Mouse (Mus musculus) intestine, embryonic 14.5 days (tissue): Measurements from ENCODE around the gene Gm44511. TPM values are rescaled to one million over a fixed set of nuclear protein-coding genes. Genes with fewer than 3 reads are reported as not detected.
"Not testable (repeated sequence)": the region's sequence is repeated elsewhere in the genome, so short reads cannot be mapped to it uniquely, and the experiment has no call there.

ENCODE experiments used
- ATAC-seq: fragments of 200-750 bp; cut with Nextera tagmentation; replicated peaks from 2 replicates; pipeline ENCODE4 v1.8.0; 2017; ENCODE audit warnings: low read depth, moderate number of reproducible peaks, moderate TSS enrichment, moderate library complexity; ENCODE audit not compliant: low FRiP score, low TSS enrichment
- DNase-seq: peaks from one replicate; pipeline ENCODE4 v3.0.0-alpha.2; 2018; ENCODE audit warnings: low spot score
- H3K27ac ChIP-seq: fragments of 300-500 bp; sonication (generic); 2 replicates; pipeline ENCODE4 v1.5.1; 2014; ENCODE audit warnings: low read depth, mild to moderate bottlenecking, control low read depth
- H3K27me3 ChIP-seq: fragments of 300-500 bp; sonication (generic); replicated peaks from 2 replicates; pipeline ENCODE4 v1.6.1; 2014; ENCODE audit warnings: low read length, control low read depth; ENCODE audit not compliant: control insufficient read depth, insufficient read depth
- H3K36me3 ChIP-seq: fragments of 300-500 bp; sonication (generic); 2 replicates; pipeline ENCODE4 v1.6.1; 2014; ENCODE audit warnings: low read length, control low read depth; ENCODE audit not compliant: control insufficient read depth, insufficient read depth
- H3K4me1 ChIP-seq: fragments of 300-500 bp; sonication (generic); replicated peaks from 2 replicates; pipeline ENCODE4 v1.6.1; 2014; ENCODE audit warnings: low read length, control low read depth, mixed read lengths; ENCODE audit not compliant: control insufficient read depth, insufficient read depth
- H3K4me2 ChIP-seq: fragments of 300-500 bp; sonication (generic); 2 replicates; pipeline ENCODE4 v1.6.1; 2014; ENCODE audit warnings: low read length
- H3K4me3 ChIP-seq: fragments of 300-500 bp; sonication (generic); 2 replicates; pipeline ENCODE4 v1.5.1; 2014; ENCODE audit warnings: low read depth, low read length, control low read depth, mixed read lengths
- H3K9ac ChIP-seq: fragments of 300-500 bp; sonication (generic); 2 replicates; pipeline ENCODE4 v1.6.1; 2014; ENCODE audit warnings: mild to moderate bottlenecking, low read length
- H3K9me3 ChIP-seq: fragments of 300-500 bp; sonication (generic); 2 replicates; pipeline ENCODE4 v1.6.1; 2016; ENCODE audit warnings: low read length, control low read depth; ENCODE audit not compliant: control insufficient read depth
- WGBS: fragments of 180-500 bp; shearing (Covaris S2); extraction: QIAGEN DNeasy Blood & Tissue Kit; methylation state at CpG from one replicate; pipeline ENCODE4 v1.1.7; 2014; 5-methylcytosine and 5-hydroxymethylcytosine counted together
- polyA plus RNA-seq: library from polyadenylated mRNA; unstranded; fragments of >200 nt; fragmentation: Nextera tagmentation; extraction: Ambion mirVana; gene quantifications from 2 replicates; pipeline ENCODE4 v1.2.1, GENCODE M21; 2014

The Gm44511 gene
- polyA plus RNA-seq, 1 experiment from 2014 or later = 0.62 TPM

- DNase-seq (peak; percentile 100), ATAC-seq (peak; percentile 77)
- Histone ChIP-seq H3K27ac (peak overlapping the region; percentile 91), H3K4me3 (peak overlapping the region; percentile 61), H3K9ac (peak overlapping the region; percentile 62), H3K4me2 (peak overlapping the region; percentile 47)
- H3K4me1 ChIP-seq, H3K36me3 ChIP-seq, H3K9me3 ChIP-seq, H3K27me3 ChIP-seq: not testable (repeated sequence)
- under 1% methylated on average over 48 of the region's 49 CpGs for WGBS
These were observed 26.8 kb downstream of the Gm44511 start for GRCm38 (mm10) chr6:128799144-128799895.

DNA sequence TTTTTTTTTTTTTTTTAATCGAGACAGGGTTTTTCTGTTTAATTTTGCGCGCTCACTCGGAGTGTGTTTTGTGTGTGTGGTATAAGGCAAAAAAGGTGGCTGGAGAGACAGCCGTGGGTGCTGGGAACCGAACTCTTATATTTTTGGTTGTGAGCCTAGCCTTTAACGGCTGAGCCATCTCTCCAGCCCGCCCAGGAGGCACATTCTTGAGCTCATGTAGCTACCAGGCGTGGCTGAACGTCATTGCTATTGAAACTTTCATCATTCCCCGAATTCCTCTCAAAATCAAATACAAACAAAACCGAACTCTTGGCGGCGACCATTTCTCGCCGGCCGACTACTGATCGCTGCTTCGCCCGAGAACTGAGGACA is 27.4 kb downstream of the Gm44511 start:
- not testable (repeated sequence) for H3K36me3 ChIP-seq, H3K9me3 ChIP-seq, H3K4me1 ChIP-seq, H3K27me3 ChIP-seq
- WGBS = 0% methylated on average over 20 of the region's 20 CpGs
- Histone ChIP-seq H3K27ac (peak overlapping the region; percentile 91), H3K4me2 (peak overlapping the region; percentile 62), H3K4me3 (peak overlapping the region; percentile 61), H3K9ac (peak overlapping the region; percentile 62)
- DNase-seq = peak; percentile 99
- ATAC-seq = peak; percentile 43

GRCm38 (mm10) chr6:128797936-128798771 is 28.0 kb downstream of the Gm44511 start:
- H3K9me3 ChIP-seq = no peaks in the 10 kb centered on the region
- no peak overlapping the region for H3K27ac ChIP-seq
- peak; percentile 72 for DNase-seq
- WGBS = 16% methylated on average over 15 of the region's 15 CpGs
- peak overlapping the region; percentile 61 for H3K4me3 ChIP-seq
- no peaks in the 10 kb centered on the region for H3K36me3 ChIP-seq
- peak overlapping the region; percentile 62 for H3K4me2 ChIP-seq
- H3K4me1 ChIP-seq = 0 out of 2 replicates have a peak, but pooled peaks cover 4% of the 10 kb centered on the region
- H3K9ac ChIP-seq = peak overlapping the region; percentile 25
- ATAC-seq = no peak
- no peaks in the 10 kb centered on the region for H3K27me3 ChIP-seq

- H3K27me3 ChIP-seq = no peaks in the 10 kb centered on the region
- no peak overlapping the region for H3K4me3 ChIP-seq
- H3K9me3 ChIP-seq = no peaks in the 10 kb centered on the region
- no peaks in the 10 kb centered on the region for H3K36me3 ChIP-seq
- H3K9ac ChIP-seq = no peak overlapping the region
- ATAC-seq (no peak), DNase-seq (no peak)
- H3K4me1 ChIP-seq = 0 out of 2 replicates have a peak, but pooled peaks cover 4% of the 10 kb centered on the region
- 77% methylated on average over 12 of the region's 12 CpGs for WGBS
- peak overlapping the region; percentile 62 for H3K4me2 ChIP-seq
- no peak overlapping the region for H3K27ac ChIP-seq
These were observed 28.8 kb downstream of the Gm44511 start for GRCm38 (mm10) chr6:128797185-128797905.

- H3K4me3 ChIP-seq = no peak overlapping the region
- 73% methylated on average over 8 of the region's 8 CpGs for WGBS
- H3K9me3 ChIP-seq = no peaks in the 10 kb centered on the region
- no peak for DNase-seq
- H3K36me3 ChIP-seq = no peaks in the 10 kb centered on the region
- H3K9ac ChIP-seq = no peak overlapping the region
- no peak overlapping the region for H3K4me2 ChIP-seq
- no peaks in the 10 kb centered on the region for H3K27me3 ChIP-seq
- no peak overlapping the region for H3K27ac ChIP-seq
- H3K4me1 ChIP-seq = 0 out of 2 replicates have a peak, but pooled peaks cover 4% of the 10 kb centered on the region
- ATAC-seq = no peak
These were observed 29.7 kb downstream of the Gm44511 start for GRCm38 (mm10) chr6:128796321-128796955.

- H3K27ac ChIP-seq = no peak overlapping the region
- H3K27me3 ChIP-seq = no peaks in the 10 kb centered on the region
- H3K4me1 ChIP-seq = 0 out of 2 replicates have a peak, but pooled peaks cover 4% of the 10 kb centered on the region
- no peak overlapping the region for H3K9ac ChIP-seq
- WGBS = 25% methylated on average over 6 of the region's 6 CpGs
- ATAC-seq (no peak), DNase-seq (no peak)
- no peaks in the 10 kb centered on the region for H3K9me3 ChIP-seq
- no peak overlapping the region for H3K4me3 ChIP-seq
- H3K36me3 ChIP-seq = no peaks in the 10 kb centered on the region
- no peak overlapping the region for H3K4me2 ChIP-seq
These were observed 32.4 kb downstream of the Gm44511 start for GRCm38 (mm10) chr6:128793734-128794133.

DNA sequence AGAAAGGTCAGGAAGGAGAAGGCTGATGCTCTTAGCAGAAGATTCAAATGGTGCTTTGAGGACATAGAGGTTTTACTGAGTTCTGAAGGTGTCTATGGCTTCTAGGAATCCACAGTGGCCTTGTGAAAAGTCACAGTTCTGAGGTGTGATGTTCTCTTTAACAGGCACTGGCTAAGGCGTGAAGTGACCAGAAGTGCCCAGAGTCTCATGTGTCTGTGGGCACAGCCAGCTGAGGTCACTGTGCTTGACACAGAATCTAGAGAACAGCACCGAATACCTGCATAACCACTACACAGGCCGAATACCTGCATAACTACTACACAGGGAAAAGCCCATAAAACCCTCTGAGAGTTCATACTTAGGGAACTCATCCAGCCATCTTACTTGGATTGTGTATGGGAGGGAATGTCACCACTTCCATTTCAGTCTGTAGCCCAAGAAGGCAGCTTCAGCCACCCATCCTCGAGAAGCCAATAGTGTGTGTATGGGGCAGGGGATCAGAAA is 35.6 kb downstream of the Gm44511 start:
- H3K9me3 ChIP-seq, ATAC-seq, H3K27ac ChIP-seq, H3K4me1 ChIP-seq, H3K4me3 ChIP-seq, H3K9ac ChIP-seq, H3K36me3 ChIP-seq, DNase-seq, H3K27me3 ChIP-seq, H3K4me2 ChIP-seq: not testable (repeated sequence)
- WGBS = 80% methylated on average over 4 of the region's 4 CpGs

DNA sequence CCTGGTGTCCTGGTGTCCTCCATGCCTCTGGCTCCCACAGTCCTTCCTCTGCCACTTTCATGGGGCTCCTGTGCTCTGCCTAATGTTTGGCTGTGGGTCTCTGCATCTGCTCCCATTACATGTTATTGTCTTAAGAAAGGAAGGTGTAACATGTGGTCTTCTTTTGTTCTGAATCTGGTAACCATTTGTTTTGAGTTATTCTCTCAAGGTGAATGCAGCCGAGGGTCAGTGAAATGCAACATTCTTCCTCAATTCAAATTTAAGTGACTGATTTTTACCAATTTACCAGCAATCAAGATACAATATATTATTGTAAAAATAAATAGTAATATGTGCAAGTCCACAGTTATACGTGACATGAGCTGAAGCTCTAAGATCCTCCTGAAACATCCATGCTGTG is 37.0 kb downstream of the Gm44511 start, which contains the start of gene Klrb1c:
Gene Klrb1c, minus strand, starts transcription at position 101 of the 400 bp plus-strand sequence.
- Histone ChIP-seq H3K27ac (no peak within 1 kb of the TSS), H3K36me3 (no peaks in the 10 kb centered on the region), H3K4me1 (no peaks in the 10 kb centered on the region), H3K9ac (no peak within 1 kb of the TSS), H3K9me3 (no peaks in the 10 kb centered on the region), H3K4me2 (no peak within 1 kb of the TSS), H3K27me3 (no peaks in the 10 kb centered on the region), H3K4me3 (no peak within 1 kb of the TSS)
- ATAC-seq (no peak), DNase-seq (no peak)
- WGBS = 94% methylated on average over 2 of the region's 2 CpGs
